Mouse (Mus musculus): ENCODE measurements around the gene Spag8. TPM values are rescaled to one million over a fixed set of nuclear protein-coding genes. Genes with fewer than 3 reads are reported as not detected.
A peak's percentile ranks its signal among the peaks of the same experiment; 100 is the strongest.

Spag8 gene
- polyA plus RNA-seq, 1 experiment from 2014 or later: 1.3 TPM

- ATAC-seq (replicated peaks; ENCODE audit: extremely low read depth, insufficient read depth, low FRiP score): no peak
- no peaks in the 10 kb centered on the region for H3K27me3 ChIP-seq (ENCODE audit: control insufficient read depth, insufficient read depth, low read length)
- no peak overlapping the region for H3K4me3 ChIP-seq (ENCODE audit: low read length)
- 85% methylated on average over 7 of the region's 7 CpGs for WGBS
- no peak overlapping the region for H3K9ac ChIP-seq (ENCODE audit: low read length)
- H3K36me3 ChIP-seq (ENCODE audit: control insufficient read depth, insufficient read depth): 0 out of 2 replicates have a peak, but pooled peaks cover 2% of the 10 kb centered on the region
- no peak overlapping the region for H3K4me2 ChIP-seq (ENCODE audit: low read depth, low read length)
- H3K27ac ChIP-seq (ENCODE audit: low read length): no peak overlapping the region
- no peaks in the 10 kb centered on the region for H3K9me3 ChIP-seq (replicated peaks; ENCODE audit: control insufficient read depth, low read length)
- H3K4me1 ChIP-seq (ENCODE audit: control insufficient read depth, insufficient read depth, low read length): no peaks in the 10 kb centered on the region
Measured at GRCm38 (mm10) chr4:43679416-43680043, 26.1 kb upstream of the Spag8 start.

- no peaks in the 10 kb centered on the region for H3K27me3 ChIP-seq (ENCODE audit: control insufficient read depth, insufficient read depth, low read length)
- H3K9ac ChIP-seq (ENCODE audit: low read length): no peak overlapping the region
- 89% methylated on average over 6 of the region's 6 CpGs for WGBS
- no peak overlapping the region for H3K4me2 ChIP-seq (ENCODE audit: low read depth, low read length)
- no peak for ATAC-seq (replicated peaks; ENCODE audit: extremely low read depth, insufficient read depth, low FRiP score)
- 0 out of 2 replicates have a peak, but pooled peaks cover 2% of the 10 kb centered on the region for H3K36me3 ChIP-seq (ENCODE audit: control insufficient read depth, insufficient read depth)
- H3K27ac ChIP-seq (ENCODE audit: low read length): no peak overlapping the region
- no peaks in the 10 kb centered on the region for H3K9me3 ChIP-seq (replicated peaks; ENCODE audit: control insufficient read depth, low read length)
- no peak overlapping the region for H3K4me3 ChIP-seq (ENCODE audit: low read length)
- no peaks in the 10 kb centered on the region for H3K4me1 ChIP-seq (ENCODE audit: control insufficient read depth, insufficient read depth, low read length)
Measured at GRCm38 (mm10) chr4:43678541-43678940, 25.1 kb upstream of the Spag8 start.

GRCm38 (mm10) chr4:43675608-43676007 is 22.2 kb upstream of the Spag8 start:
- peaks cover 3% of the 10 kb centered on the region; the same call in 1 of the 2 replicates for H3K4me1 ChIP-seq (ENCODE audit: control insufficient read depth, insufficient read depth, low read length)
- ATAC-seq (replicated peaks; ENCODE audit: extremely low read depth, insufficient read depth, low FRiP score): no peak
- H3K4me3 ChIP-seq (ENCODE audit: low read length): no peak overlapping the region
- WGBS: 78% methylated on average over 4 of the region's 4 CpGs
- no peak overlapping the region for H3K27ac ChIP-seq (ENCODE audit: low read length)
- no peak overlapping the region for H3K9ac ChIP-seq (ENCODE audit: low read length)
- no peaks in the 10 kb centered on the region for H3K27me3 ChIP-seq (ENCODE audit: control insufficient read depth, insufficient read depth, low read length)
- no peaks in the 10 kb centered on the region for H3K9me3 ChIP-seq (replicated peaks; ENCODE audit: control insufficient read depth, low read length)
- no peak overlapping the region for H3K4me2 ChIP-seq (ENCODE audit: low read depth, low read length)
- H3K36me3 ChIP-seq (ENCODE audit: control insufficient read depth, insufficient read depth): no peaks in the 10 kb centered on the region

GRCm38 (mm10) chr4:43674974-43675373 is 21.6 kb upstream of the Spag8 start:
- Histone ChIP-seq H3K27ac (ENCODE audit: low read length) (no peak overlapping the region), H3K4me3 (ENCODE audit: low read length) (no peak overlapping the region), H3K27me3 (ENCODE audit: control insufficient read depth, insufficient read depth, low read length) (no peaks in the 10 kb centered on the region), H3K9me3 (replicated peaks; ENCODE audit: control insufficient read depth, low read length) (no peaks in the 10 kb centered on the region), H3K9ac (ENCODE audit: low read length) (no peak overlapping the region), H3K36me3 (ENCODE audit: control insufficient read depth, insufficient read depth) (no peaks in the 10 kb centered on the region), H3K4me2 (ENCODE audit: low read depth, low read length) (no peak overlapping the region), H3K4me1 (ENCODE audit: control insufficient read depth, insufficient read depth, low read length) (peaks cover 7% of the 10 kb centered on the region)
- ATAC-seq (replicated peaks; ENCODE audit: extremely low read depth, insufficient read depth, low FRiP score): no peak
- 80% methylated on average over 5 of the region's 5 CpGs for WGBS

GRCm38 (mm10) chr4:43673703-43674102 is 20.3 kb upstream of the Spag8 start:
- Histone ChIP-seq H3K9ac (ENCODE audit: low read length) (no peak overlapping the region), H3K9me3 (replicated peaks; ENCODE audit: control insufficient read depth, low read length) (no peaks in the 10 kb centered on the region), H3K4me2 (ENCODE audit: low read depth, low read length) (no peak overlapping the region), H3K4me3 (ENCODE audit: low read length) (no peak overlapping the region), H3K27ac (ENCODE audit: low read length) (no peak overlapping the region), H3K4me1 (ENCODE audit: control insufficient read depth, insufficient read depth, low read length) (peaks cover 12% of the 10 kb centered on the region), H3K27me3 (ENCODE audit: control insufficient read depth, insufficient read depth, low read length) (no peaks in the 10 kb centered on the region), H3K36me3 (ENCODE audit: control insufficient read depth, insufficient read depth) (no peaks in the 10 kb centered on the region)
- no peak for ATAC-seq (replicated peaks; ENCODE audit: extremely low read depth, insufficient read depth, low FRiP score)
- 80% methylated on average over 8 of the region's 8 CpGs for WGBS

GRCm38 (mm10) chr4:43672070-43672469 is 18.7 kb upstream of the Spag8 start:
- no peaks in the 10 kb centered on the region for H3K9me3 ChIP-seq (replicated peaks; ENCODE audit: control insufficient read depth, low read length)
- 8% methylated on average over 2 of the region's 2 CpGs for WGBS
- no peak overlapping the region for H3K9ac ChIP-seq (ENCODE audit: low read length)
- H3K27ac ChIP-seq (ENCODE audit: low read length): no peak overlapping the region
- H3K4me3 ChIP-seq (ENCODE audit: low read length): no peak overlapping the region
- ATAC-seq (replicated peaks; ENCODE audit: extremely low read depth, insufficient read depth, low FRiP score): no peak
- H3K4me2 ChIP-seq (ENCODE audit: low read depth, low read length): no peak overlapping the region
- peaks cover 12% of the 10 kb centered on the region for H3K4me1 ChIP-seq (ENCODE audit: control insufficient read depth, insufficient read depth, low read length)
- no peaks in the 10 kb centered on the region for H3K27me3 ChIP-seq (ENCODE audit: control insufficient read depth, insufficient read depth, low read length)
- no peaks in the 10 kb centered on the region for H3K36me3 ChIP-seq (ENCODE audit: control insufficient read depth, insufficient read depth)

- Histone ChIP-seq H3K27me3 (ENCODE audit: control insufficient read depth, insufficient read depth, low read length) (peaks cover 5% of the 10 kb centered on the region; the same call in 1 of the 2 replicates), H3K27ac (ENCODE audit: low read length) (peak overlapping the region; percentile 38), H3K4me1 (ENCODE audit: control insufficient read depth, insufficient read depth, low read length) (peaks cover 12% of the 10 kb centered on the region)
Measured at GRCm38 (mm10) chr4:43669428-43669794, 16.0 kb upstream of the Spag8 start.

GRCm38 (mm10) chr4:43668782-43669427 is 15.5 kb upstream of the Spag8 start, which contains the start of the genes Tmem8b and Fam221b:
TSS of gene Tmem8b (plus strand) at chr4:43668971.
TSS of gene Fam221b (minus strand) at chr4:43669145.
- no peaks in the 10 kb centered on the region for H3K9me3 ChIP-seq (replicated peaks; ENCODE audit: control insufficient read depth, low read length)
- peak within 1 kb of the TSS; percentile 38 for H3K27ac ChIP-seq (ENCODE audit: low read length)
- H3K27me3 ChIP-seq (ENCODE audit: control insufficient read depth, insufficient read depth, low read length): peaks cover 5% of the 10 kb centered on the region; the same call in 1 of the 2 replicates
- peak within 1 kb of the TSS; percentile 62 for H3K4me2 ChIP-seq (ENCODE audit: low read depth, low read length)
- 4% methylated on average over 34 of the region's 41 CpGs for WGBS
- H3K36me3 ChIP-seq (ENCODE audit: control insufficient read depth, insufficient read depth): no peaks in the 10 kb centered on the region
- H3K4me1 ChIP-seq (ENCODE audit: control insufficient read depth, insufficient read depth, low read length): peaks cover 12% of the 10 kb centered on the region
- ATAC-seq (replicated peaks; ENCODE audit: extremely low read depth, insufficient read depth, low FRiP score): peak; percentile 93
- peak within 1 kb of the TSS; percentile 66 for H3K4me3 ChIP-seq (ENCODE audit: low read length)
- H3K9ac ChIP-seq (ENCODE audit: low read length): peak within 1 kb of the TSS; percentile 86

More at GRCm38 (mm10) chr4:43669428-43669794, 16.0 kb upstream of the Spag8 start:
- WGBS: 2% methylated on average over 21 of the region's 25 CpGs
- H3K36me3 ChIP-seq (ENCODE audit: control insufficient read depth, insufficient read depth): no peaks in the 10 kb centered on the region
- H3K9ac ChIP-seq (ENCODE audit: low read length): peak overlapping the region; percentile 86
- H3K4me2 ChIP-seq (ENCODE audit: low read depth, low read length): peak overlapping the region; percentile 62
- H3K9me3 ChIP-seq (replicated peaks; ENCODE audit: control insufficient read depth, low read length): no peaks in the 10 kb centered on the region
- ATAC-seq (replicated peaks; ENCODE audit: extremely low read depth, insufficient read depth, low FRiP score): peak; percentile 77
- H3K4me3 ChIP-seq (ENCODE audit: low read length): peak overlapping the region; percentile 66

GRCm38 (mm10) chr4:43666412-43666811 is 13.0 kb upstream of the Spag8 start:
- Histone ChIP-seq H3K4me3 (ENCODE audit: low read length) (no peak overlapping the region), H3K27me3 (ENCODE audit: control insufficient read depth, insufficient read depth, low read length) (peaks cover 16% of the 10 kb centered on the region), H3K9ac (ENCODE audit: low read length) (no peak overlapping the region), H3K4me2 (ENCODE audit: low read depth, low read length) (no peak overlapping the region), H3K4me1 (ENCODE audit: control insufficient read depth, insufficient read depth, low read length) (peaks cover 9% of the 10 kb centered on the region), H3K27ac (ENCODE audit: low read length) (no peak overlapping the region), H3K9me3 (replicated peaks; ENCODE audit: control insufficient read depth, low read length) (no peaks in the 10 kb centered on the region), H3K36me3 (ENCODE audit: control insufficient read depth, insufficient read depth) (no peaks in the 10 kb centered on the region)
- WGBS: 15% methylated on average over 4 of the region's 4 CpGs
- ATAC-seq (replicated peaks; ENCODE audit: extremely low read depth, insufficient read depth, low FRiP score): no peak
